Comparison of ENCODE assay signal across 8 mouse cellular contexts in the genomic region with DNA sequence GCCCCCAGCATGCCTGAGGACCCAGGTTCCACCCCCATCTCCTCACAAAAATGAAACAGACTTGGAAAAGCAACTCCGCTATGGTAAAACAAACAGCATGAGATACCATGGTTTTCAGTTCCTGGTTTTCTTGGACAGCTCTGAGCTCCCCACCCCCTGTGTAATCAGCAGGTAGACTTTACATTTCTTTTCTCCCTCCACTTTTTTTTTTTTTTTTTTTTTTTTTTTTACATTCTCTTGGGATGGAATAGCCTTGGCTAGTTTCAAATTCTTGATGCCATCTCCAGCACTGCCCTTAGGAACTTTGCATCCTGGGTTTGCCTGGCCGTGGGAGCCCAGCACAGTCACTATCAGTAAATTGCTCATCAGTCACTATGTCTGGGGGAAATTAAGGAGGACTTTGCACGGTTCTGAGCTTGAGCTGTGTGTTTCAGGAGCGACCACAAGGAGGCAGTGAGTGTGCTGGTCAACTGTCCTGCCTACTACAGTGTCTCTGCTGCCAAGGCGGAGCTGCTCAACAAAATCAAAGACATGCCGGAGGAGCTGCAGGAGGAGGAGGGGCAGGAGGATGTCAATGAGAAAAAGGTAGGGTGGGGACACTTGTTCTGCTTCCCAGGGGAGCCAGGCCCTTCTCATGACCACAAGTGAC.
DNase-seq lines count a peak whose midpoint lies in the region; ATAC-seq and TF ChIP-seq lines count a peak whose summit lies in the region.
"Had no signal": no experiment of that assay in that cellular context is flagged by ENCODE, and none has a peak within 500 bp of the region (broad histone marks: within the 10 kb centered on the region; RNA-seq: fewer than 3 reads in every experiment).

No protein-coding gene starts in this region.

- no peak for TF ChIP-seq EP300 in liver, embryonic 14.5 days (IDR thresholded peaks at IDR 0.05; ENCODE audit: low read depth)

- no peaks in the 10 kb centered on the region for H3K4me1 ChIP-seq in liver, embryonic 14.5 days (replicated peaks; ENCODE audit: control insufficient read depth in 2 of 2, insufficient read depth in 2 of 2, low read length in 1 of 2)
- H3K4me1 ChIP-seq in liver, embryonic 12.5 days: no peaks in the 10 kb centered on the region

- no peak overlapping the region for H3K4me3 ChIP-seq in liver, embryonic 14.5 days (ENCODE audit: insufficient read depth in 1 of 2, low read depth in 2 of 2, low read length in 2 of 2)
- no peak overlapping the region for H3K4me3 ChIP-seq in liver, embryonic 12.5 days
- H3K4me3 ChIP-seq: erythroblast, embryonic 14.5 days had no signal

- no peaks in the 10 kb centered on the region for H3K27me3 ChIP-seq in liver, embryonic 14.5 days (ENCODE audit: control insufficient read depth, insufficient read depth, low read length)
- H3K27me3 ChIP-seq in liver, embryonic 12.5 days (replicated peaks): no peaks in the 10 kb centered on the region

- peak; percentile 39 for TF ChIP-seq CTCF in liver, embryonic 14.5 days (IDR thresholded peaks at IDR 0.05; ENCODE audit: low read depth)

- no peak overlapping the region for H3K9ac ChIP-seq in liver, embryonic 14.5 days (replicated peaks)
- H3K9ac ChIP-seq in liver, embryonic 12.5 days: no peak overlapping the region

- H3K9me3 ChIP-seq in liver, embryonic 14.5 days (ENCODE audit: control insufficient read depth, low read length): no peaks in the 10 kb centered on the region
- H3K9me3 ChIP-seq in liver, embryonic 12.5 days (replicated peaks): no peaks in the 10 kb centered on the region

- H3K36me3 ChIP-seq in liver, embryonic 14.5 days (replicated peaks; ENCODE audit: control insufficient read depth, insufficient read depth, low read depth): no peaks in the 10 kb centered on the region
- H3K36me3 ChIP-seq in liver, embryonic 12.5 days: no peaks in the 10 kb centered on the region

- no peak for ATAC-seq in liver, embryonic 14.5 days (ENCODE audit: insufficient read depth)
- ATAC-seq in liver, embryonic 12.5 days: no peak
- ATAC-seq in CD4-positive, CD25-positive, alpha-beta regulatory T cell, adult 4 months: no peak

- 40% methylated on average over 6 of the region's 6 CpGs for WGBS in liver, embryonic 14.5 days (ENCODE audit: insufficient replicate concordance)
- WGBS in liver, embryonic 12.5 days (ENCODE audit: insufficient replicate concordance): 40% methylated on average over 6 of the region's 6 CpGs

- H3K4me2 ChIP-seq in liver, embryonic 14.5 days (ENCODE audit: low read depth): no peak overlapping the region
- no peak overlapping the region for H3K4me2 ChIP-seq in liver, embryonic 12.5 days

- no peak overlapping the region for H3K27ac ChIP-seq in liver, embryonic 14.5 days
- H3K27ac ChIP-seq in liver, embryonic 12.5 days: no peak overlapping the region

- DNase-seq in liver, embryonic 14.5 days (ENCODE audit: low read depth in 3 of 3, low spot score in 3 of 3): no peak
- peak; percentile 56 for DNase-seq in cerebellum, adult 9-11 months
- peak; percentile 54 for DNase-seq in forelimb bud, embryonic 11.5 days (ENCODE audit: low read depth, low spot score)
- peak; percentile 69 for DNase-seq in lung, postnatal 10 days
- no peak for DNase-seq in c-Kit-positive CD71-positive TER-119-positive erythroid progenitor cells, embryonic 14.5 days (ENCODE audit: low spot score)

Comparison
In these comparisons a context has a peak if more than half of its experiments do, and no peak if none do; other contexts are left out.
1. DNase-seq: peak in cerebellum, adult 9-11 months (single experiment), forelimb bud, embryonic 11.5 days (single experiment) and lung, postnatal 10 days (single experiment); none in liver, embryonic 14.5 days (0 of 3) and c-Kit-positive CD71-positive TER-119-positive erythroid progenitor cells, embryonic 14.5 days (single experiment).